In the genomic region with DNA sequence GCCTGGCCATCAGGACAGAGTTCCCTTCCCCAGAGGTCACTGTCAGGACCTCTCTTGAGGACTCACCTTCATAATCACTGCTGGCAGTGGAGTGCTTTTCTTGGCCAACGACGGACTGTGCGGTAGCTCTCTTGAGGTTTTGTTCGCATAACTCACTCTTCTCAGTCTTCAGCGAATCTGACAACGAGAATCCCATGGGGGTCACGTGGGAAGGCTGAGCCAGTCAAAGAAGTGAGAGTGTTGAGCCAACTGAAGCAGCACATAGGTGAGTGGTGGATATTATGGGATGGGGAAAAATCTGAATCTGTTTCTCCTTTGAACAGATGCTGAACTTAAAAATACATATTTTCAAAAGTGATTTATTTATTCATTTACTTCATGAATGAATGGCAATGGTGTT, we compare ENCODE assay signal across 26 mouse cellular contexts. TPM values are rescaled to one million over a fixed set of nuclear protein-coding genes. Genes with fewer than 3 reads are reported as not detected.
DNase-seq lines count a peak whose midpoint lies in the region; ATAC-seq and TF ChIP-seq lines count a peak whose summit lies in the region.
"Had no signal": no experiment of that assay in that cellular context is flagged by ENCODE, and none has a peak within 500 bp of the region (broad histone marks: within the 10 kb centered on the region; RNA-seq: fewer than 3 reads in every experiment).

No protein-coding gene starts in this region.

- no peaks in the 10 kb centered on the region for H3K36me3 ChIP-seq in hindbrain, postnatal 0 days (ENCODE audit: insufficient read depth, low read length)
- no peaks in the 10 kb centered on the region for H3K36me3 ChIP-seq in hindbrain, embryonic 11.5 days (ENCODE audit: control insufficient read depth, insufficient read depth, low read length)
- H3K36me3 ChIP-seq: embryonic facial prominence, embryonic 12.5 days; forebrain, embryonic 12.5 days; heart, embryonic 12.5 days; hindbrain, embryonic 13.5 days had no signal

- WGBS in hindbrain, postnatal 0 days = 76% methylated on average over 7 of the region's 7 CpGs
- WGBS in hindbrain, embryonic 11.5 days = 81% methylated on average over 7 of the region's 7 CpGs

- no peak overlapping the region for H3K4me3 ChIP-seq in hindbrain, postnatal 0 days (ENCODE audit: low read length)
- H3K4me3 ChIP-seq in hindbrain, embryonic 11.5 days (ENCODE audit: low read depth, low read length) = no peak overlapping the region
- H3K4me3 ChIP-seq: embryonic facial prominence, embryonic 12.5 days; forebrain, embryonic 12.5 days; heart, embryonic 12.5 days; hindbrain, embryonic 13.5 days had no signal

- H3K4me1 ChIP-seq in hindbrain, postnatal 0 days (ENCODE audit: insufficient read depth, low read length) = no peaks in the 10 kb centered on the region
- no peaks in the 10 kb centered on the region for H3K4me1 ChIP-seq in hindbrain, embryonic 11.5 days (replicated peaks; ENCODE audit: control insufficient read depth, insufficient read depth, low read length)
- H3K4me1 ChIP-seq: embryonic facial prominence, embryonic 12.5 days; forebrain, embryonic 12.5 days; hindbrain, embryonic 13.5 days had no signal

- ATAC-seq in hindbrain, postnatal 0 days = no peak
- no peak for ATAC-seq in hindbrain, embryonic 11.5 days (ENCODE audit: low FRiP score)
- ATAC-seq: CD4-positive, CD25-positive, alpha-beta regulatory T cell, adult 4 months; forebrain, embryonic 16.5 days; intestine, embryonic 16.5 days had no signal

- no peaks in the 10 kb centered on the region for H3K27me3 ChIP-seq in hindbrain, postnatal 0 days (ENCODE audit: insufficient read depth, low read length)
- no peaks in the 10 kb centered on the region for H3K27me3 ChIP-seq in hindbrain, embryonic 11.5 days (ENCODE audit: control insufficient read depth, insufficient read depth, low read length)
- H3K27me3 ChIP-seq: embryonic facial prominence, embryonic 12.5 days; forebrain, embryonic 12.5 days; heart, embryonic 12.5 days; hindbrain, embryonic 13.5 days had no signal

- no peaks in the 10 kb centered on the region for H3K9me3 ChIP-seq in hindbrain, postnatal 0 days (ENCODE audit: low read length)
- H3K9me3 ChIP-seq in hindbrain, embryonic 11.5 days (ENCODE audit: control insufficient read depth, low read length) = no peaks in the 10 kb centered on the region
- H3K9me3 ChIP-seq: embryonic facial prominence, embryonic 12.5 days; forebrain, embryonic 12.5 days; heart, embryonic 12.5 days; hindbrain, embryonic 13.5 days had no signal

- no peak overlapping the region for H3K4me2 ChIP-seq in hindbrain, postnatal 0 days (ENCODE audit: low read depth, low read length)
- no peak overlapping the region for H3K4me2 ChIP-seq in hindbrain, embryonic 11.5 days (replicated peaks; ENCODE audit: low read depth, low read length)
- H3K4me2 ChIP-seq: embryonic facial prominence, embryonic 12.5 days; forebrain, embryonic 12.5 days; heart, embryonic 12.5 days; hindbrain, embryonic 13.5 days had no signal

- peak; percentile 7 for DNase-seq in hindbrain, postnatal 0 days (ENCODE audit: low spot score)
- DNase-seq in hindbrain, embryonic 11.5 days (ENCODE audit: low spot score) = no peak
- peak; percentile 27 for DNase-seq in retina, postnatal 1 day
- DNase-seq in retina, embryonic 14.5 days (ENCODE audit: low spot score) = no peak
- DNase-seq in NIH3T3 (ENCODE audit: low read depth) = peak; percentile 33
- no peak for DNase-seq in spleen, adult 12 weeks (ENCODE audit: low spot score)
- no peak for DNase-seq in layer of hippocampus, adult 8-10 months (ENCODE audit: low spot score in 2 of 2)
- DNase-seq: adrenal gland, adult 2 months; adrenal gland, postnatal 25 days; cerebellum, adult 2 months; cerebellum, postnatal 10 days; embryo, embryonic 11 days; gastrocnemius, postnatal 14 days; heart, postnatal 36 days had no signal

- H3K9ac ChIP-seq in hindbrain, postnatal 0 days (replicated peaks; ENCODE audit: low read length) = no peak overlapping the region
- no peak overlapping the region for H3K9ac ChIP-seq in hindbrain, embryonic 11.5 days (ENCODE audit: low read depth, low read length)
- H3K9ac ChIP-seq: embryonic facial prominence, embryonic 12.5 days; forebrain, embryonic 12.5 days; heart, embryonic 12.5 days; hindbrain, embryonic 13.5 days had no signal

- TF ChIP-seq CTCF in hindbrain, postnatal 0 days (IDR thresholded peaks at IDR 0.05; ENCODE audit: low read depth) = no peak

- no peak overlapping the region for H3K27ac ChIP-seq in hindbrain, postnatal 0 days
- no peak overlapping the region for H3K27ac ChIP-seq in hindbrain, embryonic 11.5 days (ENCODE audit: low read depth, low read length)
- H3K27ac ChIP-seq: embryonic facial prominence, embryonic 12.5 days; forebrain, embryonic 12.5 days; hindbrain, embryonic 13.5 days had no signal

RNA-seq across cellular contexts. Expression of gene Gm11213, which starts 3.3 kb away (rescaled TPM):
- total RNA-seq in hindbrain, postnatal 0 days (2014; rRNA removed) = not detected in 2 replicates
- polyA plus RNA-seq in hindbrain, postnatal 0 days (2015; fragmentation: Nextera tagmentation; extraction: Ambion mirVana) = not detected in 2 replicates
- polyA plus RNA-seq in hindbrain, embryonic 11.5 days (2014; fragmentation: Nextera tagmentation; extraction: Ambion mirVana) = not detected in 2 replicates
- not detected for total RNA-seq in layer of hippocampus, adult 8-10 months (2022)
- total RNA-seq: adrenal gland, adult 2 months; adrenal gland, postnatal 25 days; common myeloid progenitor, adult 5-6 weeks; gastrocnemius, postnatal 14 days; heart, adult 8-10 months; heart, postnatal 36 days had no signal
- polyA plus RNA-seq: adrenal gland, adult 2 months; CD4-positive, CD25-positive, alpha-beta regulatory T cell, adult 4 months; cerebellum, adult 2 months; embryonic facial prominence, embryonic 12.5 days; forebrain, embryonic 12.5 days; forebrain, embryonic 16.5 days; frontal cortex, adult 2 months; gonadal fat pad, adult 2 months; heart, embryonic 12.5 days; heart, embryonic 16.5 days; hindbrain, embryonic 13.5 days; intestine, embryonic 16.5 days had no signal

RNA-seq across cellular contexts. Expression of gene Tex48, which starts 13.8 kb away (rescaled TPM):
- total RNA-seq in hindbrain, postnatal 0 days (2014; rRNA removed) = not detected in 2 replicates
- polyA plus RNA-seq in hindbrain, postnatal 0 days (2015; fragmentation: Nextera tagmentation; extraction: Ambion mirVana) = not detected in 2 replicates
- not detected in 2 replicates for polyA plus RNA-seq in hindbrain, embryonic 11.5 days (2014; fragmentation: Nextera tagmentation; extraction: Ambion mirVana)
- not detected for total RNA-seq in layer of hippocampus, adult 8-10 months (2022)
- total RNA-seq: adrenal gland, adult 2 months; adrenal gland, postnatal 25 days; common myeloid progenitor, adult 5-6 weeks; gastrocnemius, postnatal 14 days; heart, adult 8-10 months; heart, postnatal 36 days had no signal
- polyA plus RNA-seq: adrenal gland, adult 2 months; CD4-positive, CD25-positive, alpha-beta regulatory T cell, adult 4 months; cerebellum, adult 2 months; embryonic facial prominence, embryonic 12.5 days; forebrain, embryonic 12.5 days; forebrain, embryonic 16.5 days; frontal cortex, adult 2 months; heart, embryonic 12.5 days; heart, embryonic 16.5 days; hindbrain, embryonic 13.5 days; intestine, embryonic 16.5 days had no signal

RNA-seq across cellular contexts. Expression of gene Tmem268, which starts 49.8 kb away (rescaled TPM):
- total RNA-seq in hindbrain, postnatal 0 days (2014; rRNA removed) = 3.2 and 7.9 TPM in 2 replicates
- polyA plus RNA-seq in hindbrain, postnatal 0 days (2015; fragmentation: Nextera tagmentation; extraction: Ambion mirVana) = 3.9 and 4.1 TPM in 2 replicates
- polyA plus RNA-seq in hindbrain, embryonic 11.5 days (2014; fragmentation: Nextera tagmentation; extraction: Ambion mirVana) = 4.7 and 4.8 TPM in 2 replicates
- 1 to 10 TPM; 6.5 to 9.6 (median 9.0) TPM for total RNA-seq in layer of hippocampus, adult 8-10 months (2022)

RNA-seq across cellular contexts. Expression of gene Gm11214, which starts 54.8 kb away (rescaled TPM):
- not detected in 2 replicates for total RNA-seq in hindbrain, postnatal 0 days (2014; rRNA removed)
- polyA plus RNA-seq in hindbrain, postnatal 0 days (2015; fragmentation: Nextera tagmentation; extraction: Ambion mirVana) = not detected in 2 replicates
- not detected in 2 replicates for polyA plus RNA-seq in hindbrain, embryonic 11.5 days (2014; fragmentation: Nextera tagmentation; extraction: Ambion mirVana)
- total RNA-seq in layer of hippocampus, adult 8-10 months (2022) = not detected
- total RNA-seq: adrenal gland, adult 2 months; adrenal gland, postnatal 25 days; common myeloid progenitor, adult 5-6 weeks; gastrocnemius, postnatal 14 days; heart, adult 8-10 months; heart, postnatal 36 days had no signal
- polyA plus RNA-seq: adrenal gland, adult 2 months; cerebellum, adult 2 months; embryonic facial prominence, embryonic 12.5 days; forebrain, embryonic 12.5 days; forebrain, embryonic 16.5 days; frontal cortex, adult 2 months; gonadal fat pad, adult 2 months; heart, embryonic 12.5 days; hindbrain, embryonic 13.5 days; intestine, embryonic 16.5 days had no signal

Comparison
In these comparisons a context has a peak if more than half of its experiments do, and no peak if none do; other contexts are left out.
1. DNase-seq: peak in hindbrain, postnatal 0 days (single experiment), retina, postnatal 1 day (single experiment) and NIH3T3 (single experiment); none in hindbrain, embryonic 11.5 days (single experiment), retina, embryonic 14.5 days (single experiment), spleen, adult 12 weeks (single experiment) and layer of hippocampus, adult 8-10 months (0 of 2).